Mouse (Mus musculus): ENCODE data around the gene Acap2. TPM values are rescaled to one million over a fixed set of nuclear protein-coding genes. Genes with fewer than 3 reads are reported as not detected.

Acap2 gene
- total RNA-seq, 1 experiment: 23.4 TPM

- Histone ChIP-seq H3K4me3 (ENCODE audit: insufficient read depth in 1 of 2, low read depth in 1 of 2, low read length in 2 of 2, poor library complexity in 1 of 2, severe bottlenecking in 1 of 2) (no peak overlapping the region), H3K27ac (ENCODE audit: insufficient read depth, low read depth, low read length, poor library complexity, severe bottlenecking) (no peak overlapping the region), H3K9ac (ENCODE audit: insufficient read depth, low read depth, low read length, poor library complexity, severe bottlenecking) (no peak overlapping the region), H3K4me1 (ENCODE audit: control insufficient read depth in 2 of 2, insufficient read depth in 2 of 2, low read length in 2 of 2, poor library complexity in 1 of 2) (peaks cover 2 to 10% of the 10 kb centered on the region in 2 experiments; a peak in 3 of 4 replicates), H3K36me3 (ENCODE audit: control insufficient read depth, insufficient read depth, low read length, poor library complexity, severe bottlenecking) (no peaks in the 10 kb centered on the region), H3K9me3 (ENCODE audit: control insufficient read depth, insufficient read depth, low read depth, low read length) (no peaks in the 10 kb centered on the region)
- TF ChIP-seq ZNF384 (IDR thresholded peaks at IDR 0.05; ENCODE audit: low read depth, low read length) (no peak), MAFK (IDR thresholded peaks at IDR 0.05; ENCODE audit: insufficient read depth, low read depth, low read length) (no peak), ZC3H11A (IDR thresholded peaks at IDR 0.05; ENCODE audit: borderline replicate concordance, low read depth, low read length) (no peak), HCFC1 (IDR thresholded peaks at IDR 0.05; ENCODE audit: borderline replicate concordance, insufficient read depth, low read length) (no peak), CHD2 (IDR thresholded peaks at IDR 0.05; ENCODE audit: low read depth, low read length) (no peak)
- DNase-seq (ENCODE audit: low read depth, low spot score): no peak
- in situ Hi-C loops (cut with MboI; ENCODE audit: low sequenced_read_pairs in 2 of 2, unreplicated experiment in 2 of 2): no loop called here
Observed at GRCm38 (mm10) chr16:31233167-31233498, 32.1 kb upstream of the Acap2 start.

DNA sequence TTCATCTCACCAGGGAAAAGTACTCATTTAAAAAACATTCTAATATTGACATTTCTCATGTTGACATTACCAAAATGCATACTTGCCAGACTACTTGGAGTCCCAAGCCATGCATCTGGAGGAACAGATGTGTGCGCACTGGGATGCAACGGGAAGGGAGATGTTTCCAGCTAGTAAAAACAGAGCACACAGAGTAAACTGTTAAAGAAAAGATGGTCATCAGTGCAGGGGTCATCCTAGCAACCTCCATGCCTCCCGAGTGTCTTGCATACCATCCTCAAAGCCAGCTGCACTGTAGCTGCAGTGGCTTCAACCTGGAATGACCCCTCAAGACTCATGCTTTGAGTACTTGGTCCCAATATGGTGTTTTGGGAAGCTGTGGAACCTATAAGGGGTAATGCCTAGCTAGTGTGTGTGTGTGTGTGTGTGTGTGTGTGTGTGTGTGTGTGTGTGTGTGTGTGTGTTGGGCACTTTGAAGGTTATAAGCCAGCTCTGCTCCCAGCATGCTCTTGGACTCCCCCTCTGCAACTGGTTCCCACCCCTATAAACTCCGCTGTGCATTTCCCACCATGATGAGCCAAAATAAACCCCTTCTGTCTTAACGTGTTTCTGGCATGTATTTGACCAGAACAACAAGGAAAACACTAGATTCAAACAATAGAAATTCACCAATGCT lies 31.6 kb upstream of the Acap2 start:
- Histone ChIP-seq H3K36me3 (ENCODE audit: control insufficient read depth, insufficient read depth, low read length, poor library complexity, severe bottlenecking) (no peaks in the 10 kb centered on the region), H3K9ac (ENCODE audit: insufficient read depth, low read depth, low read length, poor library complexity, severe bottlenecking) (no peak overlapping the region), H3K9me3 (ENCODE audit: control insufficient read depth, insufficient read depth, low read depth, low read length) (no peaks in the 10 kb centered on the region), H3K4me3 (ENCODE audit: insufficient read depth in 1 of 2, low read depth in 1 of 2, low read length in 2 of 2, poor library complexity in 1 of 2, severe bottlenecking in 1 of 2) (no peak overlapping the region), H3K4me1 (ENCODE audit: control insufficient read depth in 2 of 2, insufficient read depth in 2 of 2, low read length in 2 of 2, poor library complexity in 1 of 2) (peaks cover 2 to 10% of the 10 kb centered on the region in 2 experiments; a peak in 3 of 4 replicates), H3K27ac (ENCODE audit: insufficient read depth, low read depth, low read length, poor library complexity, severe bottlenecking) (no peak overlapping the region)
- DNase-seq (ENCODE audit: low read depth, low spot score): no peak
- TF ChIP-seq ZC3H11A (IDR thresholded peaks at IDR 0.05; ENCODE audit: borderline replicate concordance, low read depth, low read length) (no peak), HCFC1 (IDR thresholded peaks at IDR 0.05; ENCODE audit: borderline replicate concordance, insufficient read depth, low read length) (no peak), CHD2 (IDR thresholded peaks at IDR 0.05; ENCODE audit: low read depth, low read length) (no peak), MAFK (IDR thresholded peaks at IDR 0.05; ENCODE audit: insufficient read depth, low read depth, low read length) (no peak), ZNF384 (IDR thresholded peaks at IDR 0.05; ENCODE audit: low read depth, low read length) (no peak)
- in situ Hi-C loops (cut with MboI; ENCODE audit: low sequenced_read_pairs in 2 of 2, unreplicated experiment in 2 of 2): no loop called here

DNA sequence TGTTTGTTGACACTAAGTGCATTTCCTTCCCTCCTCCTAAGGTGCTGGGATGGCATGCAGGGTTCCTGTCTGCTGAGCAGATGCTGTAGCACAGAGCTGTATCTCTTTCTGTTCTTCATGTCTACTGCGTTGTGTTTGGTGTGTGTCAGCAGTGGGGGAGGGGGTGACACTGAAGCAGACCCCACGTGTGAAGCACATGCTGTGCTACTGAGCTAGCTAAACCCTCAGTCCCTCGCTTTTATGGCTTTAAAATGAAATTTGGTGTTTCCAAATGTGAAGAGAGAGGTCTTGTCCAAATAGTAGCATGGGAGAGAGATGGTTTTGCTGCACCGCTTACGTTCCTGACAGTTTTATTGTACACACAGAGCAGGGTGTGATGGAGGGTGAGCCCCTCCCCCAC lies 30.5 kb upstream of the Acap2 start:
- H3K9me3 ChIP-seq (ENCODE audit: control insufficient read depth, insufficient read depth, low read depth, low read length): no peaks in the 10 kb centered on the region
- H3K27ac ChIP-seq (ENCODE audit: insufficient read depth, low read depth, low read length, poor library complexity, severe bottlenecking): no peak overlapping the region
- no peak overlapping the region for H3K4me3 ChIP-seq (ENCODE audit: insufficient read depth in 1 of 2, low read depth in 1 of 2, low read length in 2 of 2, poor library complexity in 1 of 2, severe bottlenecking in 1 of 2)
- TF ChIP-seq MAFK (IDR thresholded peaks at IDR 0.05; ENCODE audit: insufficient read depth, low read depth, low read length) (no peak), ZNF384 (IDR thresholded peaks at IDR 0.05; ENCODE audit: low read depth, low read length) (no peak), ZC3H11A (IDR thresholded peaks at IDR 0.05; ENCODE audit: borderline replicate concordance, low read depth, low read length) (no peak), CHD2 (IDR thresholded peaks at IDR 0.05; ENCODE audit: low read depth, low read length) (no peak), HCFC1 (IDR thresholded peaks at IDR 0.05; ENCODE audit: borderline replicate concordance, insufficient read depth, low read length) (no peak)
- no peak for DNase-seq (ENCODE audit: low read depth, low spot score)
- H3K36me3 ChIP-seq (ENCODE audit: control insufficient read depth, insufficient read depth, low read length, poor library complexity, severe bottlenecking): no peaks in the 10 kb centered on the region
- in situ Hi-C loops (cut with MboI; ENCODE audit: low sequenced_read_pairs in 2 of 2, unreplicated experiment in 2 of 2): no loop called here
- peaks cover 2 to 10% of the 10 kb centered on the region in 2 experiments; a peak in 3 of 4 replicates for H3K4me1 ChIP-seq (ENCODE audit: control insufficient read depth in 2 of 2, insufficient read depth in 2 of 2, low read length in 2 of 2, poor library complexity in 1 of 2)
- no peak overlapping the region for H3K9ac ChIP-seq (ENCODE audit: insufficient read depth, low read depth, low read length, poor library complexity, severe bottlenecking)

DNA sequence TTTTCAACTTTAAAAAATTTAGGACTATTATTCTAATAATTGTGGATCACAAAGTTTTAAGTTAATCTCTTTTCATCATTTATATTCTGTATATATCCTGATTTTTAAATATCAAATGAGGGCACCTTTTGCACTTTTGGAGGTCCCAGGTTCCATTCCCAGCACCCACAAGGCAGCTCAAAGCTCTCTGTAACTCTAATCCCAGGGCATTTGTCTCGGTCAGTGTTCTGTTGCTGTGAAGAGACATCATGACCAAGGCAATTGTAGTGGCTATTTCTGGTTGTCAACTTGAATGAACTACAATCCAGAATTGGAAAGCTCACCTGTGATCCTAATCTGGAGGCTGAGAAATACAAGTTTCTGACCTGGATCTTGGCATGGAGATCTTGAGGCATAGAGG lies 26.7 kb upstream of the Acap2 start:
- TF ChIP-seq ZC3H11A (IDR thresholded peaks at IDR 0.05; ENCODE audit: borderline replicate concordance, low read depth, low read length): no peak
- TF ChIP-seq MAFK (IDR thresholded peaks at IDR 0.05; ENCODE audit: insufficient read depth, low read depth, low read length): no peak
- no peak for TF ChIP-seq HCFC1 (IDR thresholded peaks at IDR 0.05; ENCODE audit: borderline replicate concordance, insufficient read depth, low read length)
- TF ChIP-seq CHD2 (IDR thresholded peaks at IDR 0.05; ENCODE audit: low read depth, low read length): no peak
- TF ChIP-seq ZNF384 (IDR thresholded peaks at IDR 0.05; ENCODE audit: low read depth, low read length): no peak
- in situ Hi-C loops (cut with MboI; ENCODE audit: low sequenced_read_pairs in 2 of 2, unreplicated experiment in 2 of 2): no loop called here
- no peak overlapping the region for H3K9ac ChIP-seq (ENCODE audit: insufficient read depth, low read depth, low read length, poor library complexity, severe bottlenecking)
- no peaks in the 10 kb centered on the region for H3K9me3 ChIP-seq (ENCODE audit: control insufficient read depth, insufficient read depth, low read depth, low read length)
- H3K4me1 ChIP-seq (ENCODE audit: control insufficient read depth in 2 of 2, insufficient read depth in 2 of 2, low read length in 2 of 2, poor library complexity in 1 of 2): no peaks in the 10 kb centered on the region
- no peaks in the 10 kb centered on the region for H3K36me3 ChIP-seq (ENCODE audit: control insufficient read depth, insufficient read depth, low read length, poor library complexity, severe bottlenecking)
- H3K4me3 ChIP-seq (ENCODE audit: insufficient read depth in 1 of 2, low read depth in 1 of 2, low read length in 2 of 2, poor library complexity in 1 of 2, severe bottlenecking in 1 of 2): no peak overlapping the region
- DNase-seq (ENCODE audit: low read depth, low spot score): no peak
- no peak overlapping the region for H3K27ac ChIP-seq (ENCODE audit: insufficient read depth, low read depth, low read length, poor library complexity, severe bottlenecking)
